Mouse (Mus musculus): Measurements from ENCODE around the gene Ctsr. TPM values are rescaled to one million over a fixed set of nuclear protein-coding genes. Genes with fewer than 3 reads are reported as not detected.
"Not testable (repeated sequence)": the region's sequence is repeated elsewhere in the genome, so short reads cannot be mapped to it uniquely, and the experiment has no call there.

Gene Ctsr
- not detected for total RNA-seq (2021)
- long read RNA-seq, experiment 1 = 0 reads
- long read RNA-seq, experiment 2 = 0 reads

DNA sequence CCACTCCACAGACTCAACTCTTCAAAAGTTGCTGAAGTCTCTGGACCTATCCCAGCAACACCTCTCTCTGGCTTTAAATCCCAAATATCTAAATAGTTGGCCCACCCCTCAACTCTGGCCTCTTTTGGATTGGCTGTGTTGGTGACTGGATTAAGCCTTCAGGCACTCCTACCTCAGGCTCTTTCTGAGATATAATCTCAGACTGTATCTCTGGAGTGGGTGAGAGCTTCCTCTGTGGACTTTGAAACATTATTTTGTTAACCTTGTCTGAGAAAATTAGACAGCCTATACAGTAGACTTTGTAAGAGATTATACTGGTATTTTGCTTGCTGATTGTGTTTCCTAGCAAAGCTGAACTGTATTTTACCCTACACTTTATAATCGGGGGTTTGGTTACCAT lies at the start of gene Ctsr:
Gene Ctsr (minus strand): TSS at position 101 of the 400 bp plus-strand sequence.
- no peak for DNase-seq (ENCODE audit: low spot score)

DNA sequence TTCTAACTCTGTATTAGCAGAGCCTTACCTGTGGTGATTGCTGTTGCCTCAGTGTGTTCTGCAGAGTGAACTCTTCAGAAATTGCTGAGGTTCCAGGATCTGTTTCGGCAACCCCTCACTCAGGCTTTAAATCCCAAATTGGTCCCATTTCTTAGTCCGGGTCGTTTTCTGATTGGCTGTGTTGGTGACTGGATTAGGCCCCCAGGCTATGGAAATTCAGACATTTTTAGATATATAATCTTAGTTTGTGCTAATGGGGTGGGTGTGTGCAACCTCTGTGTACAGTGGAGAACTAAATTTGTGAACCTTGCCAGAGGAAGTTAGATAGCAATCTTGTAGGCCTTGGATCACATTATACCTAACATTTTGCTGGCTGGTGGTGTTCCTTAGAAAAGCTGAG lies 39.3 kb upstream of the Ctsr start, which contains the start of gene Cts6:
Gene Cts6 (minus strand): TSS at position 101 of the 400 bp plus-strand sequence.
- DNase-seq (ENCODE audit: low spot score) = no peak

DNA sequence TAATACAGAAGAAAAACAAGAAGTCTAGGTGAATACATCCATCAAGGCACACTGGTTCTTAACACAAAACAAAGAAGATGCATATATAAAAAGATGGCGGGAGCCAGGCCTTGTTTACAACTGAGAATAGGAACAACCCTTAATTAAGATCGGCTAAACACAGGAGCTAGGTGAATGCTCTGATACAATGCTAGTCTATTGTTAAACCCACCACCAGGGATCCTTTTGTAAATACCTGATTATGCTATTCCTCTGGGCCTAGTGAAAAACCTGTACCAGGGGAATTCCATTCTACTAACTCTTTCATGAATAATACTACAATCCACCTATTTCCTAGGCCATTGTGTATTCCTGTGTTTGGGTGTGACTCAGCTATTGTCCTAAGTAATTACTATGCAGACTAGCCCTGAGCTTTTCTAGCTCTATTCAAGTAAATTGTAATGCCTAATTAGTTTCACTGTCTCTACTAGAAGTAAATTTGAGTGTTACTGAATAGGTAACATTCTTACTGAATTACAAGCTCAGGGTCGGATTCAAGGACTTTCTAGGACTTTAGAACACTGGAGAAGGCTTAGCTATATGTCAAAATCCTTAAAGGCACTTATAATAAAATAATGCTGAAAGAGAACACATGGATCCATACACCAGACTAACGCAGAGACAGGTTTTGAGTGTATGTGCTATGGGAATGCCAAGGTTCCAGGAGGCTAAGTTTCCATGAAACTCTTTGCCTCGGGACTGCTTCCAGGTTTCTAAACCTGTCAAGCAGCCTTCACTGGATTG lies 21.3 kb upstream of the Ctsr start:
- DNase-seq (ENCODE audit: low spot score) = not testable (repeated sequence)

DNA sequence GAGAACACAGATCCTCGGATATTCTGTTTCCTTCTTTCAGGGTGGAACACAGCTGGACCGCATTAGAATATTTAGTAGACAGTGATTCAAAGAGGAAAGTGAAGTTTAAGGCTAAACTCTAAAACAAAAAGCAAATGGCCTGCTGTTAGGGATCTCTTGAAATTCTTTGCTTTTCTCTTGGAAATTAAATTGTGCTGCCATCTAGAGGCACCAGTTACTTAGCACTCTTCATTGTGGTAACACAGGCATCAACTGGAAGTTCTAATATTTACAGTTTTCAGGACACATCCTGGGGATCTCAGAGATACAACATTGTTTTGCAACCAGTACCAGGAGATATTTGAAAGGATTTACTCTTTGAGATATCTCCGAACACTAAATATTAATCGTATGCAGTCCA lies 566 bp upstream of the Ctsr start:
- no peak for DNase-seq (ENCODE audit: low spot score)

Other genes starting within 250 kb of the Ctsr start
- gene Gm49393, start 228.7 kb downstream of the Ctsr start, total RNA-seq (2021) = not detected
- gene Gm49391, start 227.7 kb downstream of the Ctsr start, total RNA-seq (2021) = 1 to 10 TPM in 1 of 2 experiments, not detected in 1; 1.0 TPM
- 10 to 100 TPM; 18.2 to 24.3 TPM for gene Ctla2a, start 227.6 kb downstream of the Ctsr start, total RNA-seq (2021)
- gene Tpbpa, start 222.3 kb downstream of the Ctsr start, total RNA-seq (2021) = not detected
- gene Ctsj, start 158.3 kb downstream of the Ctsr start, total RNA-seq (2021) = not detected
- not detected for gene Ctsq, start 123.6 kb downstream of the Ctsr start, total RNA-seq (2021)
- gene Cts6, start 39.2 kb upstream of the Ctsr start, total RNA-seq (2021) = not detected
- gene Cts8, start 91.1 kb upstream of the Ctsr start, total RNA-seq (2021) = not detected
- not detected for gene Gm49398, start 124.6 kb upstream of the Ctsr start, total RNA-seq (2021)
- gene Cts7, start 193.9 kb upstream of the Ctsr start, total RNA-seq (2021) = not detected

Measured in gastrocnemius, adult 18-20 months (tissue).